Mouse (Mus musculus) liver, adult 2 months (tissue): Measurements from ENCODE around the gene Ndufa5. TPM values are rescaled to one million over a fixed set of nuclear protein-coding genes. Genes with fewer than 3 reads are reported as not detected.

Source experiments
- DNase-seq: peaks from one replicate; pipeline ENCODE4 v3.0.0-alpha.2; 2011; ENCODE audit warnings: low read depth, low spot score; ENCODE audit errors: extremely low read depth
- H3K27ac ChIP-seq: fragments of 200-500 bp; replicated peaks from 2 replicates; pipeline ENCODE4 v1.5.1; 2012; ENCODE audit warnings: low read depth, mild to moderate bottlenecking, control low read depth, inconsistent platforms, low read length; ENCODE audit not compliant: insufficient read depth
- H3K27me3 ChIP-seq: fragments of 200-500 bp; 2 replicates; pipeline ENCODE4 v1.6.1; 2012; ENCODE audit warnings: mild to moderate bottlenecking, moderate library complexity, low read length, inconsistent platforms; ENCODE audit not compliant: control insufficient read depth, insufficient read depth
- H3K36me3 ChIP-seq: fragments of 200-500 bp; 2 replicates; pipeline ENCODE4 v1.6.1; 2012; ENCODE audit warnings: low read length, inconsistent platforms; ENCODE audit not compliant: control insufficient read depth, insufficient read depth
- H3K4me1 ChIP-seq: fragments of 200-500 bp; 2 replicates; pipeline ENCODE4 v1.6.1; 2011; ENCODE audit warnings: low read length; ENCODE audit not compliant: control insufficient read depth, insufficient read depth
- H3K4me3 ChIP-seq: fragments of 200-500 bp; 2 replicates; pipeline ENCODE4 v1.5.1; 2011; ENCODE audit warnings: low read depth, mild to moderate bottlenecking, control low read depth, low read length, moderate library complexity; ENCODE audit not compliant: insufficient read depth
- H3K79me2 ChIP-seq: fragments of 200-500 bp; 2 replicates; pipeline ENCODE4 v1.6.1; 2012; ENCODE audit warnings: inconsistent platforms, mild to moderate bottlenecking, low read length, moderate library complexity; ENCODE audit not compliant: control insufficient read depth, insufficient read depth
- H3K9ac ChIP-seq: fragments of 200-500 bp; 2 replicates; pipeline ENCODE4 v1.6.1; 2012; ENCODE audit warnings: low read depth, mild to moderate bottlenecking, control low read depth, inconsistent platforms, low read length
- CTCF ChIP-seq: fragments of 200-500 bp; IDR thresholded peaks from 2 replicates; pipeline ENCODE4 v1.5.1; 2011; ENCODE audit warnings: low read depth, low read length, control low read depth
- POLR2A ChIP-seq: fragments of 200-500 bp; IDR thresholded peaks from 2 replicates; pipeline ENCODE4 v1.6.1; 2011; ENCODE audit warnings: low read length, control low read depth; ENCODE audit not compliant: insufficient read depth; ENCODE audit errors: extremely low read depth
- WGBS: fragments of 180-500 bp; shearing (Covaris S2); methylation state at CpG from one replicate; pipeline ENCODE4 v1.1.7; 2018; 5-methylcytosine and 5-hydroxymethylcytosine counted together
- polyA plus RNA-seq: library from polyadenylated mRNA; depleted of rRNA; stranded (reverse); fragments of >200 nt; gene quantifications from 2 replicates; pipeline ENCODE4 v1.2.3, GENCODE M21; 2012
- total RNA-seq: library from RNA; depleted of rRNA; stranded (reverse); fragments of >200 nt; gene quantifications from 2 replicates; pipeline ENCODE4 v1.2.3, GENCODE M21; 2014

Ndufa5 gene
- total and polyA plus RNA-seq, 2 experiments = 5.2 to 101 TPM

DNA sequence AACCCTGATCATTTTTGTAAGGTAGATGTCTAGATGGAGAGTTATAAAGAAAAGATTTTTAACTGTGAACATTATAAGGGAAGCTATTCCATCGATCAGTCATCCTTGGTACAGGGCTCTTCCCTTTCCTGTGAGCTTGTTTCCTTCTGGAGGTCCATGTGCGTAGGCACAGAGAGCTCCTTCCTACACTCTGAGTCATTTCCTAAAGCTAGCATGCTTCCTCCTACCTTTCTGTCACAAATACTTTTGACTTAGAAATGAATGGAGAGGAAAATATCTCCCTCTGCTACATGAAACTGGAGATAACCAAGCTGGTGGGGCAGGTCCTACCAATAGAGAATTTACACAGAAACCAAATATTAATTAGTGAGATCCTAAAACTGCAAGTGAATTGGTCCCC, 22.0 kb upstream of the Ndufa5 start:
- DNase-seq = no peak
- WGBS = 68% methylated on average over 2 of the region's 2 CpGs
- TF ChIP-seq CTCF = no peak
- no peak for TF ChIP-seq POLR2A
- Histone ChIP-seq H3K4me1 (no peaks in the 10 kb centered on the region), H3K79me2 (no peaks in the 10 kb centered on the region), H3K27me3 (no peaks in the 10 kb centered on the region), H3K36me3 (no peaks in the 10 kb centered on the region), H3K27ac (no peak overlapping the region), H3K4me3 (no peak overlapping the region), H3K9ac (no peak overlapping the region)

DNA sequence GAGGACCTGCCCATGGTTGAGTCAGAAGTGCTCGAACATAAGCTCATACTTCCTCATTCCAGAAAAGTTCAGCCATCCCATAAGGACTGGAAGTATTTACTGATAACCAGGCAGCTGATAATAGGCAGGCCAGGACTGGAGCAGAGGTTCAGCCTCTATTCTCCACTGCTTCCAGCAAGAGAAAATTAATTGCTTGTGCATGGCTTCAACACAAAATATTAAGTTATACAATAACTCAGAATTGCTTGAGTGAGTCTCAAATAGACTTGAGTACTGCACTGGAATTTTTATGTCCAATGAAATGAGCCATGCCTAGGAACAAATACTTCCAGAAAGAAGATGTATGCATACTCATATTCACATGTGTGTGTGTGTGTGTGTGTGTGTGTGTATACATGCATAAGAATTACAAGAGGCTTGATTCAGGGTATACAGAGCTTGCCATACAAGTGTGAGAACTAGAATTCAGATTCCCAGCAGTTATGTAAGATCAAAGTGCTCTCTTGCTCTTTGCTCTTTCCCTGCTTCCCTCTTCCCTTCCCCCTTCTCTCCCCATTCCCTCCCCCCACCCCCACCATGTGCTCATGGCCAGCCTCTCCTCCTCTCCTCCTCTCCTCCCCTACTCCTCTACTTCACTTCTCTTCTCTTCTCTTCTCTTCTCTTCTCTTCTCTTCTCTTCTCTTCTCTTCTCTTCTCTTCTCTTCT, 19.1 kb upstream of the Ndufa5 start:
- Histone ChIP-seq H3K79me2 (no peaks in the 10 kb centered on the region), H3K36me3 (no peaks in the 10 kb centered on the region), H3K4me3 (no peak overlapping the region), H3K4me1 (no peaks in the 10 kb centered on the region), H3K27ac (no peak overlapping the region), H3K9ac (no peak overlapping the region), H3K27me3 (no peaks in the 10 kb centered on the region)
- peak; percentile 22 for DNase-seq
- TF ChIP-seq CTCF (no peak), POLR2A (no peak)
- 45% methylated on average over 1 of the region's 1 CpGs for WGBS

DNA sequence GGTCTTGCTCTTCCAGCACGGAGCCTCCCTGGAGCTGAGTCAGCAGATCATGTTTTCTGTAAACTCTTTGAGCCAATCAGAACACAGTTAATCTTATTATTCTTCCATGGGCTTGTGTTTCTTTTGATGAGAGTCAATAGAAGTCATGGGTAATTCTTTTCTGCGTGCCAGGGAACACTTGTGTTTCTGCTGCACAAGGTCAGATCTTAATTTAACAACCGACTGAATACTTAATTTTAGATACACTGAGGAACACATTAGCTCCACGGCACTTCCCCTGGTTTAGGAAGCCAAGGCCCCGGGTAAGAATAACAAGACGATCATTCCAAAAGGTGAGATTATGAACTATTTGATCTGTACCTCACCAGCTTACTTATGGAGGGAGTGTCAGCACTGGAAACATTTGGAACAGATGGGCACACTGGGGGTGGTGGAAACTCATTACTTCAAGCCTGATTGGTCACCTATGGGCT, 15.3 kb upstream of the Ndufa5 start:
- no peak for DNase-seq
- H3K4me3 ChIP-seq = no peak overlapping the region
- TF ChIP-seq POLR2A (no peak), CTCF (no peak)
- no peaks in the 10 kb centered on the region for H3K79me2 ChIP-seq
- no peaks in the 10 kb centered on the region for H3K27me3 ChIP-seq
- WGBS = 76% methylated on average over 6 of the region's 6 CpGs
- no peak overlapping the region for H3K9ac ChIP-seq
- no peaks in the 10 kb centered on the region for H3K4me1 ChIP-seq
- no peaks in the 10 kb centered on the region for H3K36me3 ChIP-seq
- no peak overlapping the region for H3K27ac ChIP-seq

DNA sequence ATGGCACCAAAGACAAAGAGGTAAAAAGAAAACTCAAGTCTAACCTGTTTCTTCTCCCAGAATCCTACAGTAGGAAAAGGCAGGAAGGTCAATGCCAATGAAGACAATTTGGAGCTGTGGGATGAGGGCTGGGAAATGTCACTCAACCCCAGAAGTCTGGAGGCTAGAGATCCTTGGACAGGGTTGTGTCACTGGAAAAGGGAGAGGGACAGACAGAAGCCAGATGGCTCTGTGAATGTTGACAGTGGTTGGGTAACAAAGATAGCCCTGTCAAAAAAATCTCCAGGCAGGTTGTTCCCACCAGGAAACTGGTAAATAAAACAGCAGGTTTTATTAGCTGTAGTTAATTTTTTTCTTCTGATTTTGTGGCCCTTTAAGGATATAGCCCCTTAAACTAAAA, 14.6 kb upstream of the Ndufa5 start:
- Histone ChIP-seq H3K4me1 (no peaks in the 10 kb centered on the region), H3K79me2 (no peaks in the 10 kb centered on the region), H3K27ac (no peak overlapping the region), H3K4me3 (no peak overlapping the region), H3K9ac (no peak overlapping the region), H3K36me3 (no peaks in the 10 kb centered on the region), H3K27me3 (no peaks in the 10 kb centered on the region)
- TF ChIP-seq CTCF = no peak
- TF ChIP-seq POLR2A = no peak
- no peak for DNase-seq

DNA sequence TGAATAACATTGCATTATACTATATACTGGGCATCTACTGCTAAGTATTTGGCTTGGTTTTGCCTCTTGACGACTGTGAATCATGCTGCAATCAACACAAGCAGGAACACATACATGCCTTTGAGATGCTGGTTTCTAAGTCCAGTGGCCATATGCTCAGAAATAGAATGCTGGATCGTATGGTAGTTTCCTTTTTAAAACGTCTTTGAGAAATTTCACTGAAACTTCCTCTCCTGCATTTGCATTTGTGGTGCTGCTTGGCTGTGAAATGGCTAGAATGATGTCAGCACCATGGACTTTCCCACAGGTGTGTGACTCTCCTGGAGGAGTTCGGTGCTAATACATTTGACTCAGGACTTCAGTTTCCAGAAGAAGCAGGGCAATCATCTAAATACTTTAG, 12.3 kb upstream of the Ndufa5 start:
- H3K4me3 ChIP-seq = no peak overlapping the region
- 68% methylated on average over 4 of the region's 4 CpGs for WGBS
- H3K36me3 ChIP-seq = no peaks in the 10 kb centered on the region
- H3K27me3 ChIP-seq = no peaks in the 10 kb centered on the region
- H3K79me2 ChIP-seq = no peaks in the 10 kb centered on the region
- TF ChIP-seq CTCF (no peak), POLR2A (no peak)
- H3K27ac ChIP-seq = no peak overlapping the region
- no peak overlapping the region for H3K9ac ChIP-seq
- no peak for DNase-seq
- H3K4me1 ChIP-seq = no peaks in the 10 kb centered on the region

DNA sequence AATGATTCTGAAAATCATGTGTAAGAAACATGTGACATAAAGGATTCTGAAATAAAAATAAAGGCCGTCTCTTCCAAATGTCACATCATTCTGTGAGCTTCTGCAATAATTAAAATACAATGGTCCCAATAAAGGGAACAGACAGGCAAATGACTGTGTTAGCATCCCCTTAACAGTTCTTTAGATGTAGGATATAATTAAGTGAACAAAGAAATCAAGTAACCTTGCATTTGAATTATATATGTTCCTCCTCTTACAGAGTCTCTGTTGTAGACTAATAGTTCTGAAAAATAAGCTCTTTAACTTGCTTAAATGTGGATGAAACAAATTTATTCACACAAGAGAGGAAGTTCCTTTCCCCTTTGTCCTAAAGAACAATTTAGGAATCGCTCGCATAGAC, 10.6 kb upstream of the Ndufa5 start:
- no peaks in the 10 kb centered on the region for H3K27me3 ChIP-seq
- no peaks in the 10 kb centered on the region for H3K4me1 ChIP-seq
- no peaks in the 10 kb centered on the region for H3K79me2 ChIP-seq
- WGBS = 88% methylated on average over 3 of the region's 3 CpGs
- H3K4me3 ChIP-seq = no peak overlapping the region
- TF ChIP-seq POLR2A = no peak
- DNase-seq = no peak
- H3K27ac ChIP-seq = no peak overlapping the region
- H3K9ac ChIP-seq = no peak overlapping the region
- no peaks in the 10 kb centered on the region for H3K36me3 ChIP-seq
